Mouse (Mus musculus): ENCODE results near the gene Nt5c2. TPM values are rescaled to one million over a fixed set of nuclear protein-coding genes. Genes with fewer than 3 reads are reported as not detected.

The Nt5c2 gene
- polyA plus RNA-seq, 1 experiment: 10.2 TPM

DNA sequence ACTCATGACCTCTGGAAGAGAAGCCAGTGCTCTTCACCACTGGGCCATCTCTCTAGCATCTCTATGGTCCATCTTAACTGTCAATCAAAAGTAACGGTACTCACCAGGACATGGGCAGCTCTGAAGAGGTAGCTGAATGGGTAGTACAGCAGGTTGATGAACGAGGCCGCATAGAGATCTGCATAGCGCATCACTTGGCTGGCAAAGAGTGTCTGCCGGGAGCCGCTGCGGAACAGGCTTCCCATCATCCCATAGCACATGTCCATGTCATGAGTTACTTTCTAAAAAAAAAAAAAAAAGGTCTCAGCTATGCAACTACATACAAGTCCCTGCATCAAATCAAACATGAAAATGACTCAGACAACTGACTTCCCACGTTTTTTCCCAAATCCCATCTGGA lies 125.3 kb downstream of the Nt5c2 start:
- DNase-seq (ENCODE audit: low read depth in 1 of 2, low spot score in 2 of 2): no peak
- TF ChIP-seq POLR2A (IDR thresholded peaks at IDR 0.05; ENCODE audit: low read depth, low read length) (no peak), CTCF (IDR thresholded peaks at IDR 0.05; ENCODE audit: extremely low read depth, insufficient read depth, insufficient read length, insufficient replicate concordance) (no peak)
- WGBS: 97% methylated on average over 8 of the region's 8 CpGs

DNA sequence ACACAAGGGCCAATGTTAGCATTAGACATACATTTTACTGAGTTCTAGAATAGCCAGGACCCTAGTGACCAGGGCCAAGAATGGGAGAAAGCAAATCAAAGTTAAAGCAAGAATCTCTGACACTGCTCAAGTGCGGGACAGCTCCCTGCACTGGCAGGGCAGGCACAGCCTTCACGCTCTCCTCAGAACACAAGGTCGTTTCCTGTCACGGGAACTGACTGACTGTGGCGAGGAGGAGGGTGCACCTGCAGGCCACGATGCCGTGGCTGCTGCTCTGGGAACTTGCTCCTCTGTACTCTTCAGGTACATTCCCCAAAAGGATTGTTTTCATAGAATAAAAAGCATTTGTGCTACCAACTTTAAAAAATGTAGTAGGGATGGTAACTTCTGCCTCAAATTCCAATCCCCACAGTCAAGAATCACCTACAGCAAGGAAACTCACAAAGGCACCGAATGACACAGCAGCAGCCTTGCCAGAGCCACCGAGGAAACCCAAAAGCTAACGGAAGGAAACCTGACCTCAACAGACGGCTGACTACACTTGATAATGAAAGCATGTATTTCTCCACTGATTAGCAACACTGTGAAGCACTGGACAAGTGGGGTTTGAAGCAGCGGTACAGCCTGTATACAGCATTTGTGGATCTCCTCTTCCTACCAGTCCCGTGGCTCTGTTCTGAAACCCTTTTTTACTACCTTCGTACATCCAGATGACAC lies 127.0 kb downstream of the Nt5c2 start:
- peak overlapping the region; percentile 40 for H3K27ac ChIP-seq (ENCODE audit: insufficient read depth, low read length)
- peak in 1 of 2 experiments; percentile 27 for DNase-seq (ENCODE audit: low read depth in 1 of 2, low spot score in 2 of 2)
- no peaks in the 10 kb centered on the region for H3K27me3 ChIP-seq (ENCODE audit: control insufficient read depth, insufficient read depth, low read length)
- whole genome bisulfite sequencing: 10% methylated on average over 14 of the region's 14 CpGs
- H3K36me3 ChIP-seq (ENCODE audit: control insufficient read depth, insufficient read depth, low read length): peaks cover 40% of the 10 kb centered on the region
- TF ChIP-seq POLR2A (IDR thresholded peaks at IDR 0.05; ENCODE audit: low read depth, low read length): no peak
- TF ChIP-seq CTCF (IDR thresholded peaks at IDR 0.05; ENCODE audit: extremely low read depth, insufficient read depth, insufficient read length, insufficient replicate concordance): no peak
- H3K4me3 ChIP-seq (ENCODE audit: extremely low read depth, insufficient read depth, insufficient read length): no peak overlapping the region
- no peaks in the 10 kb centered on the region; the same call in 1 of the 2 replicates for H3K4me1 ChIP-seq (ENCODE audit: control insufficient read depth, insufficient read depth, insufficient read length)

More for the DNA sequence above, 125.3 kb downstream of the Nt5c2 start:
- Histone ChIP-seq H3K27me3 (ENCODE audit: control insufficient read depth, insufficient read depth, low read length) (no peaks in the 10 kb centered on the region), H3K4me1 (ENCODE audit: control insufficient read depth, insufficient read depth, insufficient read length) (no peaks in the 10 kb centered on the region; the same call in 1 of the 2 replicates), H3K27ac (ENCODE audit: insufficient read depth, low read length) (no peak overlapping the region), H3K4me3 (ENCODE audit: extremely low read depth, insufficient read depth, insufficient read length) (no peak overlapping the region), H3K36me3 (ENCODE audit: control insufficient read depth, insufficient read depth, low read length) (peaks cover 38% of the 10 kb centered on the region)

DNA sequence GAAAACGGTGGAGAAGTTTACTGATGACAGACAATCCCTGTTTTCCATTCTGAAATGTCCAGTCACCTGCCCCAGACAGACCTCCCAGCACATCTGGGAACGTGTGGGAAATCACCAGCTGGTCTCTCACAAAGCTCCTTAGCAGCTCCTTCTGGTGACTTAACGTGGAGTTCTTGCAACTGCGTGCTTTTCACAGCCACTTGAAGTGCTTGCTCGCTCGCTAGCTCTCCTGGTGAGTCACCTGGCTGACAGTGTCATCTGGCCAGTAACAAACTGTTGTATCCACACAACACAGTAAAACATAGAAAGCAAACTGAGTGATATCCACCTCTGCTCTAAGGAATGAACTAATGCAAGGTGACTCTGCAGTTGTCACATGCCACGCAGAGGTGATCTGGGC lies 128.1 kb downstream of the Nt5c2 start:
- Histone ChIP-seq H3K27me3 (ENCODE audit: control insufficient read depth, insufficient read depth, low read length) (no peaks in the 10 kb centered on the region), H3K4me3 (ENCODE audit: extremely low read depth, insufficient read depth, insufficient read length) (no peak overlapping the region), H3K36me3 (ENCODE audit: control insufficient read depth, insufficient read depth, low read length) (peaks cover 33% of the 10 kb centered on the region), H3K4me1 (ENCODE audit: control insufficient read depth, insufficient read depth, insufficient read length) (no peaks in the 10 kb centered on the region; the same call in 1 of the 2 replicates), H3K27ac (ENCODE audit: insufficient read depth, low read length) (no peak overlapping the region)
- TF ChIP-seq CTCF (IDR thresholded peaks at IDR 0.05; ENCODE audit: extremely low read depth, insufficient read depth, insufficient read length, insufficient replicate concordance) (no peak), POLR2A (IDR thresholded peaks at IDR 0.05; ENCODE audit: low read depth, low read length) (no peak)
- 91% methylated on average over 7 of the region's 7 CpGs for WGBS
- no peak for DNase-seq (ENCODE audit: low read depth in 1 of 2, low spot score in 2 of 2)

DNA sequence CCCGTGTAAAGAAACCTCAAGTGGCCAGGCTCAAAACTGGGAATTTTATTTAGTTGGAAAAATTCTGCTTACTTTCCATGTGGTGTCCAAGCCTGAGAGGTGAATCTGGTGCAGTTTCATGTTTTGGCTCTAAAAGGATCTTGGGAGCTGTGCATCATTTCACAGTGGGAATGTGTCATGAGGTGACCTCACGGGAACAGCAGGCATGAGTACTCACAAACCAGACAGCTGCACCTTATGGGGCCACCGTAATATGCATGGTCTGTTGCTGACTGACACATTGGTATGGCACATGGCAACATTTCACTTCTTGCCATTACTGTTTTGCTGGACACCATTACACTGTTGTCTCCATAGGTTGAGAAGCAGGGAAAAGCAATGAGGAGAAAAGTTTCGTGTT lies 129.6 kb downstream of the Nt5c2 start:
- WGBS: 95% methylated on average over 4 of the region's 4 CpGs
- TF ChIP-seq POLR2A (IDR thresholded peaks at IDR 0.05; ENCODE audit: low read depth, low read length): no peak
- no peak for TF ChIP-seq CTCF (IDR thresholded peaks at IDR 0.05; ENCODE audit: extremely low read depth, insufficient read depth, insufficient read length, insufficient replicate concordance)
- peaks cover 22% of the 10 kb centered on the region for H3K36me3 ChIP-seq (ENCODE audit: control insufficient read depth, insufficient read depth, low read length)
- no peak for DNase-seq (ENCODE audit: low read depth in 1 of 2, low spot score in 2 of 2)
- no peak overlapping the region for H3K27ac ChIP-seq (ENCODE audit: insufficient read depth, low read length)
- H3K27me3 ChIP-seq (ENCODE audit: control insufficient read depth, insufficient read depth, low read length): no peaks in the 10 kb centered on the region
- no peaks in the 10 kb centered on the region; the same call in 1 of the 2 replicates for H3K4me1 ChIP-seq (ENCODE audit: control insufficient read depth, insufficient read depth, insufficient read length)
- H3K4me3 ChIP-seq (ENCODE audit: extremely low read depth, insufficient read depth, insufficient read length): no peak overlapping the region

DNA sequence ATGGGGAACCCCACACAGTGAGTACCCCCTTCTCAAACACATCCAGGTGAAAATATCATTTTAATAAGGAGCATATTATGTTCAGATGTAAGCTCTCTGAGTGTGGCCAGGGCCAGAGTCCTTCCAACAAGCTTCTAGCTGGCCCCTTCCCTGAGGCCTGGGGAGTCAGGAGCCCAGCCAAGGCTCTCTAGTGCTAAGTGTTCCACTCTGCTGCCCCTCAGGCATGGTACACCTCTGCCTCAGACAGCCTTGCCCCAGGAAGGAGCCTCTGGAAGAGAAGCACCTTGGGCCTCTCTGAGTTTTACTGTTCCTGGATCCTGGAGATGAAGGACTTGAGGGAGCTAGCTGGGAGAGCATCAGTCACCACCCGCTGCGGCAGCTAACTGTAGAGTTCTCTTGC lies 135.1 kb downstream of the Nt5c2 start:
- Histone ChIP-seq H3K27ac (ENCODE audit: insufficient read depth, low read length) (no peak overlapping the region), H3K27me3 (ENCODE audit: control insufficient read depth, insufficient read depth, low read length) (no peaks in the 10 kb centered on the region), H3K36me3 (ENCODE audit: control insufficient read depth, insufficient read depth, low read length) (peaks cover 3% of the 10 kb centered on the region), H3K4me1 (ENCODE audit: control insufficient read depth, insufficient read depth, insufficient read length) (no peaks in the 10 kb centered on the region), H3K4me3 (ENCODE audit: extremely low read depth, insufficient read depth, insufficient read length) (no peak overlapping the region)
- 98% methylated on average over 2 of the region's 2 CpGs for WGBS
- no peak for DNase-seq (ENCODE audit: low read depth in 1 of 2, low spot score in 2 of 2)
- TF ChIP-seq CTCF (IDR thresholded peaks at IDR 0.05; ENCODE audit: extremely low read depth, insufficient read depth, insufficient read length, insufficient replicate concordance): no peak
- TF ChIP-seq POLR2A (IDR thresholded peaks at IDR 0.05; ENCODE audit: low read depth, low read length): no peak

DNA sequence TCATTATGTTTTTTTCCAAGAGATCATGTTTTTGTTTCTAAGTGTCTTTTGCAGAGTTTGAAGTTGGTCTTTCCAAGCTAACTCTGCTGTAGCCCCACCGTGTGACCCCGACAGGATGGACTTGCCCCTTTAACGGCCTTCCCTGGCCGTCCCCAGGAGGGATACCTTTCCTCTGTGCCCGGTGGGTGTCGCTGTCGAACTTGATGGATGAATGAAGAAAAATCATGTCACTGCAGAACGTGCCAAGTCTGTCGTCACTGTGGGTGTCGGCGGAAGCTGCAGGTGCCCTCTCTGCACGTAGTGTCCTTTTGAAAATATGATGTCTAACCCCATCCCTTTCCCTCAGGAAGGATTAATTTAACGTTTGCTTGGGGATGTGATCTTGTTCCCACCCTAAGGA lies 136.6 kb downstream of the Nt5c2 start:
- 58% methylated on average over 13 of the region's 13 CpGs for WGBS
- peaks cover under 1% of the 10 kb centered on the region; the same call in 1 of the 2 replicates for H3K36me3 ChIP-seq (ENCODE audit: control insufficient read depth, insufficient read depth, low read length)
- no peaks in the 10 kb centered on the region for H3K4me1 ChIP-seq (ENCODE audit: control insufficient read depth, insufficient read depth, insufficient read length)
- TF ChIP-seq POLR2A (IDR thresholded peaks at IDR 0.05; ENCODE audit: low read depth, low read length) (no peak), CTCF (IDR thresholded peaks at IDR 0.05; ENCODE audit: extremely low read depth, insufficient read depth, insufficient read length, insufficient replicate concordance) (peak; percentile 18; the same call in 1 of the 2 replicates)
- no peak overlapping the region for H3K4me3 ChIP-seq (ENCODE audit: extremely low read depth, insufficient read depth, insufficient read length)
- peak in 1 of 2 experiments; percentile 48 for DNase-seq (ENCODE audit: low read depth in 1 of 2, low spot score in 2 of 2)
- H3K27me3 ChIP-seq (ENCODE audit: control insufficient read depth, insufficient read depth, low read length): no peaks in the 10 kb centered on the region
- no peak overlapping the region for H3K27ac ChIP-seq (ENCODE audit: insufficient read depth, low read length)

DNA sequence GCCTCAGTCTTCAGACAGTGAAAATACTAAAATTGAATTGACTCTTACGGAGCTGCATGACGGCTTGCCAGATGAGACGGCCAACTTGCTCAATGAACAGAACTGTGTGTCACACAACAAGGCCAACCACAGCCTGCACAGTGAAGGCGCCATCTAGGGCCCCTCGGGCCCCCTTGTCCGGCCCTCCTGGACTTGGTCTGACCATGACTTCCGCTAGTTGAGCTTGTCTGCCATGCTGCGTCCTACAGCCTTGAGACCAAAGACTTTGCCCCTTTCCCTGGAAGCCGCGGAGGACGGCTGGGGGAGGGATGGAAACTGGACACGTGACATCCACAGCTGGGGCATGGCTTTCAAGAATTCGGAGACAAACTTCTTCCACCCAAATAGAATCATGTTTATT lies 137.1 kb downstream of the Nt5c2 start:
- H3K27me3 ChIP-seq (ENCODE audit: control insufficient read depth, insufficient read depth, low read length): no peaks in the 10 kb centered on the region
- no peak for DNase-seq (ENCODE audit: low read depth in 1 of 2, low spot score in 2 of 2)
- no peaks in the 10 kb centered on the region for H3K36me3 ChIP-seq (ENCODE audit: control insufficient read depth, insufficient read depth, low read length)
- no peak overlapping the region for H3K4me3 ChIP-seq (ENCODE audit: extremely low read depth, insufficient read depth, insufficient read length)
- H3K27ac ChIP-seq (ENCODE audit: insufficient read depth, low read length): no peak overlapping the region
- 92% methylated on average over 13 of the region's 13 CpGs for WGBS
- no peaks in the 10 kb centered on the region for H3K4me1 ChIP-seq (ENCODE audit: control insufficient read depth, insufficient read depth, insufficient read length)
- TF ChIP-seq CTCF (IDR thresholded peaks at IDR 0.05; ENCODE audit: extremely low read depth, insufficient read depth, insufficient read length, insufficient replicate concordance): no peak
- no peak for TF ChIP-seq POLR2A (IDR thresholded peaks at IDR 0.05; ENCODE audit: low read depth, low read length)

Measured in spleen, adult 2 months (tissue).